Mouse (Mus musculus) MEL (cell line): ENCODE results near the gene Gm49403. TPM values are rescaled to one million over a fixed set of nuclear protein-coding genes. Genes with fewer than 3 reads are reported as not detected.

ENCODE experiments used
- DNase-seq: peaks from one replicate; pipeline ENCODE4 v3.0.0; 2011; ENCODE audit warnings: low read depth, low spot score
- H3K27ac ChIP-seq: 2 replicates; pipeline ENCODE4 v1.5.1; 2012; ENCODE audit warnings: low read depth, mild to moderate bottlenecking, control low read depth, low read length, moderate library complexity; ENCODE audit not compliant: control insufficient read depth
- H3K27me3 ChIP-seq, 2 experiments: fragments of 150-350 bp in 1 of 2; sonication (generic) in 1 of 2; 2 replicates each; pipeline ENCODE4 v1.6.1; 2012; ENCODE audit warnings: low read length in 2 of 2, mild to moderate bottlenecking in 2 of 2, improper control_type of control experiment in 1 of 2, moderate library complexity in 1 of 2; ENCODE audit not compliant: insufficient read depth in 2 of 2, control insufficient read depth in 1 of 2
- H3K36me3 ChIP-seq, 2 experiments: 2 replicates each; pipeline ENCODE4 v1.6.1; 2012 to 2014; ENCODE audit warnings: low read length in 2 of 2, improper control_type of control experiment in 1 of 2, inconsistent platforms in 1 of 2, mild to moderate bottlenecking in 1 of 2; ENCODE audit not compliant: insufficient read depth in 2 of 2, control insufficient read depth in 1 of 2
- H3K4me1 ChIP-seq, 2 experiments: fragments of 150-350 bp in 1 of 2; sonication (generic) in 1 of 2; 2 replicates each; pipeline ENCODE4 v1.6.1; 2012; ENCODE audit warnings: low read length in 2 of 2, improper control_type of control experiment in 1 of 2, mild to moderate bottlenecking in 1 of 2; ENCODE audit not compliant: insufficient read depth in 2 of 2, control insufficient read depth in 1 of 2
- H3K4me3 ChIP-seq, 2 experiments: fragments of 150-350 bp in 1 of 2; sonication (generic) in 1 of 2; 2 replicates each; pipeline ENCODE4 v1.5.1; 2012; ENCODE audit warnings: low read depth in 2 of 2, low read length in 2 of 2, mild to moderate bottlenecking in 2 of 2, moderate library complexity in 2 of 2, control low read depth in 1 of 2, improper control_type of control experiment in 1 of 2; ENCODE audit not compliant: control insufficient read depth in 1 of 2, insufficient read depth in 1 of 2
- H3K79me2 ChIP-seq: 2 replicates; pipeline ENCODE4 v1.6.1; 2012; ENCODE audit warnings: mild to moderate bottlenecking, low read length, moderate library complexity; ENCODE audit not compliant: control insufficient read depth, poor library complexity, insufficient read depth
- H3K9ac ChIP-seq: 2 replicates; pipeline ENCODE4 v1.6.1; 2012; ENCODE audit warnings: low read depth, mild to moderate bottlenecking, control low read depth, low read length, moderate library complexity; ENCODE audit not compliant: control insufficient read depth, poor library complexity, severe bottlenecking
- H3K9me3 ChIP-seq: fragments of 150-350 bp; sonication (generic); replicated peaks from 2 replicates; pipeline ENCODE4 v1.6.1; 2012; ENCODE audit warnings: mild to moderate bottlenecking, low read length, improper control_type of control experiment, moderate library complexity; ENCODE audit not compliant: insufficient read depth
- BHLHE40 ChIP-seq: IDR thresholded peaks from 2 replicates; pipeline ENCODE4 v1.6.1; 2012; ENCODE audit warnings: low read depth, mild to moderate bottlenecking, inconsistent platforms, low read length, improper control_type of control experiment, borderline replicate concordance
- CHD1 ChIP-seq: IDR thresholded peaks from 2 replicates; pipeline ENCODE4 v1.6.1; 2012; ENCODE audit warnings: low read depth, mild to moderate bottlenecking, inconsistent platforms, low read length, improper control_type of control experiment
- CHD2 ChIP-seq: IDR thresholded peaks from 2 replicates; pipeline ENCODE4 v1.6.1; 2011; ENCODE audit warnings: low read length, improper control_type of control experiment
- CTCF ChIP-seq, 3 experiments: IDR thresholded peaks in 2 of 3; conservative IDR thresholded peaks in 1 of 3; 2 replicates each; pipeline ENCODE4 v1.5.1; 2011 to 2012; ENCODE audit warnings: low read length in 3 of 3, low read depth in 2 of 3, mild to moderate bottlenecking in 2 of 3, improper control_type of control experiment in 1 of 3, inconsistent platforms in 1 of 3, mixed read lengths in 1 of 3, moderate library complexity in 1 of 3; ENCODE audit not compliant: control insufficient read depth in 1 of 3, insufficient read depth in 1 of 3, poor library complexity in 1 of 3, severe bottlenecking in 1 of 3
- E2F4 ChIP-seq: IDR thresholded peaks from 2 replicates; pipeline ENCODE4 v1.6.1; 2011; ENCODE audit warnings: low read depth, low read length, improper control_type of control experiment, borderline replicate concordance
- EP300 ChIP-seq, 2 experiments: IDR thresholded peaks; 2 replicates each; pipeline ENCODE4 v1.6.1; 2011; ENCODE audit warnings: improper control_type of control experiment in 2 of 2, low read length in 2 of 2, low read depth in 1 of 2, mild to moderate bottlenecking in 1 of 2
- ETS1 ChIP-seq: IDR thresholded peaks from 2 replicates; pipeline ENCODE4 v1.6.1; 2012; ENCODE audit warnings: low read depth, mild to moderate bottlenecking, inconsistent platforms, low read length, improper control_type of control experiment, moderate library complexity
- GABPA ChIP-seq: IDR thresholded peaks from 2 replicates; pipeline ENCODE4 v1.6.1; 2012; ENCODE audit warnings: low read depth, mild to moderate bottlenecking, inconsistent platforms, low read length, improper control_type of control experiment, moderate library complexity
- GATA1 ChIP-seq: IDR thresholded peaks from 2 replicates; pipeline ENCODE4 v1.6.1; 2011; ENCODE audit warnings: low read depth, low read length, improper control_type of control experiment
- JUND ChIP-seq: IDR thresholded peaks from 2 replicates; pipeline ENCODE4 v1.6.1; 2011; ENCODE audit warnings: low read depth, mild to moderate bottlenecking, improper control_type of control experiment, low read length
- KAT2A ChIP-seq: conservative IDR thresholded peaks from 2 replicates; pipeline ENCODE4 v1.6.1; 2012; ENCODE audit warnings: low read depth, low read length, improper control_type of control experiment, inconsistent platforms
- MAFK ChIP-seq: IDR thresholded peaks from 2 replicates; pipeline ENCODE4 v1.6.1; 2011; ENCODE audit warnings: low read depth, mild to moderate bottlenecking, low read length, improper control_type of control experiment, borderline replicate concordance
- MAX ChIP-seq: IDR thresholded peaks from 2 replicates; pipeline ENCODE4 v1.6.1; 2011; ENCODE audit warnings: low read length, improper control_type of control experiment
- MAZ ChIP-seq: IDR thresholded peaks from 2 replicates; pipeline ENCODE4 v1.6.1; 2012; ENCODE audit warnings: low read depth, mild to moderate bottlenecking, inconsistent platforms, low read length, improper control_type of control experiment
- MEF2A ChIP-seq: IDR thresholded peaks from 2 replicates; pipeline ENCODE4 v1.6.1; 2014; ENCODE audit warnings: low read depth, mild to moderate bottlenecking, inconsistent platforms, low read length, improper control_type of control experiment; ENCODE audit not compliant: poor library complexity, insufficient replicate concordance, severe bottlenecking; ENCODE audit errors: extremely low read depth
- MXI1 ChIP-seq: IDR thresholded peaks from 2 replicates; pipeline ENCODE4 v1.6.1; 2011; ENCODE audit warnings: mild to moderate bottlenecking, low read depth, low read length, improper control_type of control experiment
- MYB ChIP-seq: IDR thresholded peaks from 2 replicates; pipeline ENCODE4 v1.6.1; 2011; ENCODE audit warnings: mild to moderate bottlenecking, low read depth, low read length, improper control_type of control experiment
- NELFE ChIP-seq: IDR thresholded peaks from 2 replicates; pipeline ENCODE4 v1.6.1; 2011; ENCODE audit warnings: low read depth, low read length, improper control_type of control experiment
- NRF1 ChIP-seq: IDR thresholded peaks from 2 replicates; pipeline ENCODE4 v1.6.1; 2014; ENCODE audit warnings: low read depth, mild to moderate bottlenecking, inconsistent platforms, low read length, improper control_type of control experiment, moderate library complexity; ENCODE audit not compliant: poor library complexity, insufficient read depth, severe bottlenecking
- POLR2A ChIP-seq, 2 experiments: IDR thresholded peaks; 2 replicates each; pipeline ENCODE4 v1.6.1; 2011 to 2012; ENCODE audit warnings: low read length in 2 of 2, mild to moderate bottlenecking in 2 of 2, control low read depth in 1 of 2, improper control_type of control experiment in 1 of 2, low read depth in 1 of 2, moderate library complexity in 1 of 2; ENCODE audit not compliant: control insufficient read depth in 1 of 2, insufficient read depth in 1 of 2, poor library complexity in 1 of 2
- POLR2AphosphoS2 ChIP-seq: IDR thresholded peaks from 2 replicates; pipeline ENCODE4 v1.6.1; 2011; ENCODE audit warnings: low read length, improper control_type of control experiment
- POLR2AphosphoS5 ChIP-seq: IDR thresholded peaks from 2 replicates; pipeline ENCODE4 v1.6.1; 2012; ENCODE audit warnings: low read depth, borderline replicate concordance, mild to moderate bottlenecking, inconsistent platforms, low read length, moderate library complexity, mixed read lengths
- RAD21 ChIP-seq: IDR thresholded peaks from 2 replicates; pipeline ENCODE4 v1.6.1; 2011; ENCODE audit warnings: mild to moderate bottlenecking, low read depth, low read length, improper control_type of control experiment
- RCOR1 ChIP-seq: IDR thresholded peaks from 2 replicates; pipeline ENCODE4 v1.6.1; 2012; ENCODE audit warnings: low read depth, mild to moderate bottlenecking, inconsistent platforms, low read length, improper control_type of control experiment
- SIN3A ChIP-seq: IDR thresholded peaks from 2 replicates; pipeline ENCODE4 v1.6.1; 2012; ENCODE audit warnings: low read length, improper control_type of control experiment, inconsistent platforms
- SMC3 ChIP-seq: IDR thresholded peaks from 2 replicates; pipeline ENCODE4 v1.6.1; 2011; ENCODE audit warnings: low read depth, low read length, improper control_type of control experiment
- TAL1 ChIP-seq: IDR thresholded peaks from 2 replicates; pipeline ENCODE4 v1.6.1; 2012; ENCODE audit warnings: mild to moderate bottlenecking, inconsistent platforms, low read length, moderate library complexity, mixed read lengths
- TBP ChIP-seq: IDR thresholded peaks from 2 replicates; pipeline ENCODE4 v1.8.0; 2011; ENCODE audit warnings: low read depth, low read length, improper control_type of control experiment
- TCF12 ChIP-seq: IDR thresholded peaks from 2 replicates; pipeline ENCODE4 v1.6.1; 2014; ENCODE audit warnings: low read depth, mild to moderate bottlenecking, inconsistent platforms, low read length, improper control_type of control experiment, moderate library complexity
- UBTF ChIP-seq: IDR thresholded peaks from 2 replicates; pipeline ENCODE4 v1.6.1; 2012; ENCODE audit warnings: low read depth, mild to moderate bottlenecking, inconsistent platforms, low read length, improper control_type of control experiment, moderate library complexity, borderline replicate concordance; ENCODE audit not compliant: insufficient read depth
- USF1 ChIP-seq: IDR thresholded peaks from 2 replicates; pipeline ENCODE4 v1.6.1; 2014; ENCODE audit warnings: low read depth, mild to moderate bottlenecking, inconsistent platforms, low read length, improper control_type of control experiment, moderate library complexity
- USF2 ChIP-seq, 2 experiments: IDR thresholded peaks; 2 replicates each; pipeline ENCODE4 v1.6.1; 2011 to 2012; ENCODE audit warnings: improper control_type of control experiment in 2 of 2, low read length in 2 of 2, borderline replicate concordance in 1 of 2, inconsistent platforms in 1 of 2, low read depth in 1 of 2, mild to moderate bottlenecking in 1 of 2; ENCODE audit not compliant: insufficient read depth in 1 of 2
- ZC3H11A ChIP-seq: IDR thresholded peaks from 2 replicates; pipeline ENCODE4 v1.6.1; 2012; ENCODE audit warnings: low read depth, mild to moderate bottlenecking, inconsistent platforms, low read length, improper control_type of control experiment
- ZKSCAN1 ChIP-seq: IDR thresholded peaks from 2 replicates; pipeline ENCODE4 v1.6.1; 2012; ENCODE audit warnings: low read depth, mild to moderate bottlenecking, inconsistent platforms, low read length, improper control_type of control experiment, moderate library complexity
- ZMIZ1 ChIP-seq: IDR thresholded peaks from 2 replicates; pipeline ENCODE4 v1.6.1; 2012; ENCODE audit warnings: low read depth, mild to moderate bottlenecking, inconsistent platforms, low read length, improper control_type of control experiment, moderate library complexity
- ZNF384 ChIP-seq: IDR thresholded peaks from 2 replicates; pipeline ENCODE4 v1.6.1; 2012; ENCODE audit warnings: low read depth, mild to moderate bottlenecking, inconsistent platforms, low read length, improper control_type of control experiment
- polyA plus RNA-seq, 2 experiments: library from polyadenylated mRNA; stranded (reverse) in 1 of 2; unstranded in 1 of 2; fragments of >175 nt in 1 of 2; fragments of >200 nt in 1 of 2; gene quantifications; 2 replicates each; pipeline versions ENCODE4 v1.2.1 to v1.2.4; 2012; ENCODE audit warnings: low replicate concordance in 2 of 2, low read depth in 1 of 2; ENCODE audit not compliant: insufficient read length in 2 of 2, insufficient read depth in 1 of 2, missing spikeins in 1 of 2
- total RNA-seq: library from RNA; depleted of rRNA; stranded (reverse); fragments of 300-350 nt; gene quantifications from 2 replicates; pipeline ENCODE4 v1.2.3, GENCODE M21; 2012

The Gm49403 gene
- total and polyA plus RNA-seq, 3 experiments = not detected

GRCm38 (mm10) chr19:8927891-8928525 lies 44.3 kb downstream of the Gm49403 start:
- Histone ChIP-seq H3K27ac (peak overlapping the region; percentile 75), H3K79me2 (no peaks in the 10 kb centered on the region; the same call in none of the 2 replicates), H3K4me1 (peaks cover 20 to 37% of the 10 kb centered on the region in 2 experiments), H3K9ac (no peak overlapping the region), H3K27me3 (no peaks in the 10 kb centered on the region), H3K36me3 (peaks cover 0 to 27% of the 10 kb centered on the region in 2 experiments; a peak in 2 of 4 replicates), H3K9me3 (no peaks in the 10 kb centered on the region), H3K4me3 (0 out of 4 replicates have a peak overlapping the region, but pooled peaks of 1 of the 2 experiments have one; percentile 14)
- DNase-seq = peak; percentile 83
- TF ChIP-seq ETS1 (peak; percentile 99), GABPA (no peak), TBP (no peak), BHLHE40 (peak; percentile 80), GATA1 (peak; percentile 99), SIN3A (peak; percentile 94), CHD2 (peak; percentile 21; the same call in 1 of the 2 replicates), RAD21 (no peak), MYB (peak; percentile 76), MAFK (peak; percentile 88), MXI1 (peak; percentile 84), USF2 (IDR thresholded peaks at IDR 0.05; ENCODE audit: borderline replicate concordance in 1 of 2, insufficient read depth in 1 of 2, low read depth in 1 of 2, low read length in 2 of 2) (no peak), ZMIZ1 (peak; percentile 62; the same call in 1 of the 2 replicates), ZC3H11A (peak; percentile 17; the same call in 1 of the 2 replicates), CTCF (IDR thresholded peaks at IDR 0.05 in 2 of 3, conservative IDR thresholded peaks at IDR 0.05 in 1 of 3; ENCODE audit: control insufficient read depth in 1 of 3, insufficient read depth in 1 of 3, low read depth in 2 of 3, low read length in 3 of 3, poor library complexity in 1 of 3, severe bottlenecking in 1 of 3) (no peak), NELFE (no peak), POLR2AphosphoS5 (no peak), MAZ (peak; percentile 88), TCF12 (peak; percentile 100), NRF1 (no peak), ZNF384 (peak; percentile 34; the same call in 1 of the 2 replicates), MEF2A (0 out of 2 replicates have a peak, but pooled peaks have one; percentile 71), RCOR1 (peak; percentile 98), USF1 (0 out of 2 replicates have a peak, but pooled peaks have one; percentile 25), E2F4 (no peak), EP300 (IDR thresholded peaks at IDR 0.05; ENCODE audit: low read depth in 1 of 2, low read length in 2 of 2) (peak; percentile 98), TAL1 (peak; percentile 77), SMC3 (no peak), POLR2A (IDR thresholded peaks at IDR 0.05; ENCODE audit: control insufficient read depth in 1 of 2, insufficient read depth in 1 of 2, low read depth in 1 of 2, low read length in 2 of 2, poor library complexity in 1 of 2) (no peak), KAT2A (peak; percentile 58), POLR2AphosphoS2 (peak; percentile 83), CHD1 (no peak), UBTF (no peak), JUND (no peak), MAX (peak; percentile 55; the same call in 1 of the 2 replicates), ZKSCAN1 (no peak)
